ENCODE assay signal across 21 mouse cellular contexts in genomic region chr2:31017625-31018317, GRCm38 (mm10). TPM values are rescaled to one million over a fixed set of nuclear protein-coding genes. Genes with fewer than 3 reads are reported as not detected.
DNase-seq lines count a peak whose midpoint lies in the region; ATAC-seq and TF ChIP-seq lines count a peak whose summit lies in the region.
"Had no signal": no experiment of that assay in that cellular context is flagged by ENCODE, and none has a peak within 500 bp of the region (broad histone marks: within the 10 kb centered on the region; RNA-seq: fewer than 3 reads in every experiment).

No protein-coding gene starts in this region.

- TF ChIP-seq CTCF in cerebellum, adult 2 months (IDR thresholded peaks at IDR 0.05; ENCODE audit: borderline replicate concordance, insufficient read depth, low read depth, low read length) = no peak

- peak overlapping the region; percentile 89 for H3K27ac ChIP-seq in cerebellum, adult 2 months (ENCODE audit: insufficient read depth, low read length)
- H3K27ac ChIP-seq: embryonic facial prominence, embryonic 13.5 days; forebrain, embryonic 13.5 days; heart, adult 2 months; hindbrain, embryonic 10.5 days; hindbrain, embryonic 14.5 days; intestine, embryonic 15.5 days had no signal

- peak; percentile 27; the same call in 1 of the 2 replicates for ATAC-seq in cerebellum, adult (ENCODE audit: insufficient number of reproducible peaks, low FRiP score, low TSS enrichment)
- ATAC-seq: CD4-positive, CD25-positive, alpha-beta regulatory T cell, adult 4 months; forebrain, embryonic 13.5 days; forebrain, postnatal 0 days; intestine, embryonic 15.5 days had no signal

- H3K4me3 ChIP-seq in cerebellum, adult 2 months (replicated peaks; ENCODE audit: insufficient read depth, low read depth, low read length) = no peak overlapping the region
- H3K4me3 ChIP-seq: embryonic facial prominence, embryonic 13.5 days; forebrain, embryonic 13.5 days; heart, adult 2 months; hindbrain, embryonic 10.5 days; intestine, embryonic 15.5 days had no signal

- H3K4me1 ChIP-seq in cerebellum, adult 2 months (ENCODE audit: control insufficient read depth, insufficient read depth, low read length) = peaks cover 59% of the 10 kb centered on the region
- H3K4me1 ChIP-seq: embryonic facial prominence, embryonic 13.5 days; forebrain, embryonic 13.5 days; intestine, embryonic 15.5 days had no signal

- no peak for DNase-seq in cerebellum, postnatal 4 days (ENCODE audit: low spot score in 2 of 2)
- DNase-seq in brain, adult 2 months (ENCODE audit: low read depth, low spot score) = peak; percentile 62
- peak; percentile 53 to 68 for DNase-seq in cerebellum, adult 2 months
- DNase-seq in cerebellum, postnatal 10 days = peak; percentile 48 to 53
- no peak for DNase-seq in kidney, adult 11 months
- DNase-seq in heart, postnatal 36 days = no peak
- DNase-seq: adrenal gland, adult 8-10 months; adrenal gland, postnatal 36 days; B cell, adult 2 months; forebrain, postnatal 0 days; gastrocnemius, postnatal 14 days; heart, adult 2 months; heart, postnatal 10 days; kidney, adult 2 months had no signal

- intact Hi-C loops in heart, postnatal 36 days (cut with DNase I) = no loop called here

- H3K27me3 ChIP-seq in cerebellum, adult 2 months (ENCODE audit: control insufficient read depth, insufficient read depth, low read length) = no peaks in the 10 kb centered on the region
- H3K27me3 ChIP-seq: embryonic facial prominence, embryonic 13.5 days; forebrain, embryonic 13.5 days; intestine, embryonic 15.5 days had no signal

- TF ChIP-seq POLR2A in cerebellum, adult 2 months (IDR thresholded peaks at IDR 0.05; ENCODE audit: borderline replicate concordance, insufficient read depth, low read length) = no peak

- 50% methylated on average over 18 of the region's 18 CpGs for whole genome bisulfite sequencing in cerebellum, adult 2 months

RNA-seq across cellular contexts. Expression of gene Usp20, which starts 35.7 kb away (rescaled TPM):
- 59.2 and 68.6 TPM in 2 replicates for polyA plus RNA-seq in cerebellum, adult 2 months (2012; rRNA removed)
- 10 to 100 TPM; 50.6 to 53.1 TPM for total RNA-seq in heart, postnatal 36 days (2021)

RNA-seq across cellular contexts. Expression of gene BC005624, which starts 35.8 kb away (rescaled TPM):
- 118 and 123 TPM in 2 replicates for polyA plus RNA-seq in cerebellum, adult 2 months (2012; rRNA removed)
- total RNA-seq in heart, postnatal 36 days (2021) = 10 to 100 TPM; 19.6 to 22.5 TPM

RNA-seq across cellular contexts. Expression of gene Tor1a, which starts 50.0 kb away (rescaled TPM):
- polyA plus RNA-seq in cerebellum, adult 2 months (2012; rRNA removed) = 50.5 and 56.3 TPM in 2 replicates
- 10 to 100 TPM; 11.0 to 12.5 TPM for total RNA-seq in heart, postnatal 36 days (2021)

Comparison
In these comparisons a context has a peak if more than half of its experiments do, and no peak if none do; other contexts are left out.
1. DNase-seq: peak in brain, adult 2 months (single experiment), cerebellum, adult 2 months (2 of 2) and cerebellum, postnatal 10 days (2 of 2); none in cerebellum, postnatal 4 days (0 of 2), kidney, adult 11 months (single experiment) and heart, postnatal 36 days (0 of 2).